Mouse (Mus musculus) urinary bladder, adult 18-20 months (tissue): ENCODE measurements at regions not wholly inside any gene's neighbourhood (a gene's known extent, or its start where the extent isn't known, plus 50 kb on each side); places are given as distances from the start of the nearest gene placed in this dataset.

Experiments
- DNase-seq, 2 experiments: peaks; one replicate each; pipeline ENCODE4 v3.0.0; 2022; ENCODE audit warnings: low spot score in 2 of 2, mixed read lengths in 2 of 2

DNA sequence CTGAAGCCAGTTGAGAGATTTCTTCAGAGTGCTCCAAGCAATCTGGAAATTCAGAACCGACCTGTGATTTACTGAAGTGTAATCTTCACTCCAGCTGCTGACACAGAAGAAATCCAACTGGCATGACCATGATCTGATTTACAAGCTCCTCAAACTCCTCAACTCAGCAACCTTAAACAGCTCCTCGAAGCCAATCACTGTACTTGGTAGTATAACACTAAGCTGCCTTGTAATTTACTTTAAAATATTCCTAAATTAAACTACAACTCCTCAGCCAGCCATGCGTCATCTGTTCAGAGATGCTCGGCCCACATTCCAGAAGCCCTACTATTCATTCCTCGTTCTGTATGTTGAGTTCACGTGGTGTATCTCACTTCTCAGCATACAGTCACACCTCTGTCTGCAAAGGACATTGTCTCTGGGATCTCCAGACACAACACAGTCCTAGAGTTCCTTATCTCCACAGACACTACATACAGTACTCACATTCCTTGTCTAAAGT, 116.0 kb upstream of the Smad1 start:
- no peak for DNase-seq

DNA sequence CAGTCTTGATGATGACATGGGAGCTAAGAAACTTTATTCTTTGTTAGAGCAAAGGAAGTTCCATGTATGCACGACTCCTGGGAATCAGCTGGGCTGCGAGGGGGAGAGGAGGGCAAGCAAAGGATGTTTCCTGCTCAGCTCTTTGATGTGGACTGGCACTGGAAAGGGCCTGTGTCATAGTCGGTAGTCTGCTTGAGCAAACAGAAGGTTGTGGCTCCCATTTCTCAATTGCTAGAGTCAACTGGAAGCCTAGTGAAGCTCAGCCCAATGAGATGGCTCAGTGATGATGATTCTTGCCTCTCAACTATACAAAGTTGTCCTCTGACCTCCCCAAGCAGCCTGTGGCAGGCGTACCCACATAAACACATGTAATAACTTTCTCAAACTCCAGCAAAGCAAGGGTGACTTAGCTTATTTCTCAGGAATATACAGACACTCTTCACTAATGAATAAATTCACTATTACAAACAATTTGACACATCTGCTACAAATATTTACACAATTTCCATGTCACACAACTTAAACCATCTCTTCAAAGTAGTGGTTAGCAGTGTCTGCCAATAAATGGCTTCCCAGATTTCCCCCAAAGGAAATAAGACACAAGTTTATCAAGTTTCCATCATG, 115.4 kb upstream of the Smad1 start:
- DNase-seq = no peak

- no peak for DNase-seq
These were observed 109.3 kb upstream of the Smad1 start for GRCm38 (mm10) chr8:79508597-79508996.

GRCm38 (mm10) chr8:79505381-79505780, 106.1 kb upstream of the Smad1 start:
- DNase-seq = no peak

GRCm38 (mm10) chr8:79503906-79504305, 104.6 kb upstream of the Smad1 start:
- no peak for DNase-seq

DNA sequence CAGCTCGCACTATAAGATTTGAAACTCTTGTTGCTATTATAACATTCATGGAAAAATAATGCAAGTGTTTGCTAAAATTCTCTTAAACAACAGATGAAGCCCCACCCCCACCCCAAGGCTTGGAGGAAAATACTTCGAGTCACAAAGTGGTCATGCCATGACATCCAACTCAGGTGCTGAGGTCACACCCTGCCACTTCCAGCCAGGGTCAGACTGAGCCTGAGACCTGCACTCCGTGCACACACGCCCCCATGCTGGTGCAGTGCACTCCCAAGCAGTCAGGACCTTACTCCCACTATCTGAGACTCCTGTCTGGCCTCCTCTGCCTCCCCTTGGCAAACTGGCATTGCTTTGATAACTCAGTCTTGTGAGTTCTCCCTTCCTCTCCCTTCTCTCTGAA, 102.7 kb upstream of the Smad1 start:
- DNase-seq = no peak

- DNase-seq = no peak
These were observed 101.9 kb upstream of the Smad1 start for GRCm38 (mm10) chr8:79501238-79501637.

GRCm38 (mm10) chr8:79499258-79499657, 99.9 kb upstream of the Smad1 start:
- DNase-seq = no peak

DNA sequence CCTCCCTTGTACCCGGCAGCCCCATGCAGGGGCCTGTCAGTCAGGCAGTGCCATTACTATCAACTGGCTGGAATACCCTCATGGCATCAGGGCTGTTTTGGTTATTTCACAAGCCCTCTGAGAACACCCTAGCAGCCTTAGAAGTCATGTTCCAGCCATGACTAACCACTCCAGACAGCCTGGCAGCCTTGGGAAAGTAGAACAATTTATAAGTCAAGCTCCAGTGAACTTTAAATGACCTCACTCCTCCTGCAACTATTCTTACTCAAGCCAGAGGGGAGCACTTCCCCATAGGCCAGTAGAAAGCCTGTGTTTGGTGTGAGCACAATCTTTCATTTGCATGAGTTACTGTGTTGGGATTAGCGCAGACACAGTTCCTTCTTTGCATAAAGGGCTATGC, 99.3 kb upstream of the Smad1 start:
- no peak for DNase-seq

DNA sequence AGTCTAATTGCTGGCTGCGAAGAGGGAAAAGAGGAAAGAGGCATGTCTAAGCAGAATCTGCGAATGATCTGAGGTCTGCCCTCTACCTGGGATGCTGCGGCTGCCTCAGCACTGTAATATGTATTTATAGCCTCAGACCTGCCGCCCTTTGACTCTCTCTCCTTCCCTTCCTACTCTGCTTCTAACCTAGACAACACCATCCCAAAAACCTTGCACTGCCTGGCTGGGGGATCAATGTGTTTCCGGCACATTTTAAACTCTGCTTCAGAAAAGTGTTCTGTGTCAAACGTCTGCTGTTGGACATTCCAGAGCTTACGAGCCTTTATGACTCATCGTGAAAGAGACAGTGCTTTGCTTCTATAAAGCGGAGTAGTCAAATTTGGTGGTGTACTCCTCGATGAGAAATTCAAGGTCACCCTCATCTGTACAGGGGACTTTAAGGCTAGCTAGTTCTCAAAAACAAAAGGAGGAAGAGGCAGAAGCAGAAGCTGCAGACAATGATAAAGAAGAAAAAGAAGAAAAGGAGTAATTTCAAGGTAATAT, 91.9 kb upstream of the Smad1 start:
- no peak for DNase-seq

DNA sequence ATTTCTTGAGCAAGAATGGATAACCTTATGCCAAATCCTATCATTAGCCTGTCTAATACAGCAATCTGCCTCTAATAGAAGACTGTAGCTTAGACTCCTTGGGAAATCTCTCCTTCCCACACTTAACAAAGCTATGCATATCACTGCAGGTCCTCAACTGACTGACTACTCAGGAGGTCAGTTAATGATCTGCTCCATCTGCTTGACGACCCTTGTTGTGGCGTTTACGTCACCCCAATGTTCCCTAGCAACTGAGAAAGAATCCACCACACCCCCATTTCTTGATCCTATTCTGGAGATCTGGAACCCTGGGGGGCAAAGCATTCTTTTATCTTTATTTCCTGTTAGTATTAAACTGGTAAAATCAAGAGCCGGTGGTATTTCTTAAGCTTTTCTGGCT, 91.4 kb upstream of the Smad1 start:
- DNase-seq = no peak

DNA sequence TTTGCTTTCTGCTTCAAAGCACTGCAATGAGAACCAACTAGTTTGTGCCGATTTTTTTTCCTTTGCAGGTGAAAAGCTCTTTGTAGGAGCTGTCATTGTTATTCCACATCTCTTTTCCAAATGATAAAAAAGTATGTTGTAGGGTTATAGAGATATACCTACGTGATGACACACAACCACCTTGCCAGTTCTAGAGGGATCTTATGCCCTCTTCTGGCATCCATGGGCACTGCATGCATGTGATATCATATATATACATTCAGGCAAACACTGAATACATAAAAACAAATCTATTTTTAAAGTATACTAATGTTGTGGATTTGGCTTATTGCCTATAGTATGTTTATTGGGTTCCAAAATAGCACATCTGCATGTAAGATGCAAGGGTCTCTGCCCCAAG, 89.5 kb upstream of the Smad1 start:
- no peak for DNase-seq

DNA sequence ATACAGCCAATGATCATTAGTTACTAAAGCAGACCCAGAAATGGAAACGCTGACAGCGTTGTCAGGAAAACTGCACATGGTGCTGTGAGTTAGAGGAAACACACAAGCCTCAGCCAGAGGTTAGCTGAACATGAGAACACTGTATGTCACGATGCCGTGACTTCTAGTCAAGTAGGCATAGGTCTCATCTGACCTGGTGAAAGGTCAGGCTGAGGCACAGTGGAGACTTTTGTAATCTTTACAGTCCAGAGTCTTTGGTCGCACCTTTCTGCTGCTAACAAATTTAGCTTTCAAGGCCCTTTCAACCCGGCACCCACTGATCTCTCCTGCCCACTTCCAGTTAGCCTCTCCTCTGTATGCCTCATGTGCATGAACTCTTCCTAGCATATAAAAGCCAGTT, 88.3 kb upstream of the Smad1 start:
- DNase-seq = no peak

DNA sequence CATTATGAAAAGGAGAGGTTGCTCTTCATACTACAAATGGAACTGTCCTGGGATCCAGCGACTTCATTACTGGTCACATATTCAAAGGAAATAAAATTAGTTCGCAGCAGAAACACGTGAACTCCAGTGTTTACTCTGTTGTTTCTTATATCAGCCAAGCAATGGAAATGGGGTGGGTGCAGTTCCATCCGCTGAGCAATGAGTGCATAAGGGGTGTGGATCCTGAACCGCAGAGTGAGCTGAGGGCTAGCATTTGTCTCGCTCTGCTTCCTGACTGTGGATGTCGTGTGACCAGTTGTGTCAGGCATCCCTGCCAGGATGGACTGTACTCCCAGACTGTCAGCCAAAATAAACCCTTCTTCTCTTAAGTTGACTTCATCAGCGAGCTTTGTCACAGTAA, 80.0 kb upstream of the Smad1 start:
- DNase-seq = no peak

DNA sequence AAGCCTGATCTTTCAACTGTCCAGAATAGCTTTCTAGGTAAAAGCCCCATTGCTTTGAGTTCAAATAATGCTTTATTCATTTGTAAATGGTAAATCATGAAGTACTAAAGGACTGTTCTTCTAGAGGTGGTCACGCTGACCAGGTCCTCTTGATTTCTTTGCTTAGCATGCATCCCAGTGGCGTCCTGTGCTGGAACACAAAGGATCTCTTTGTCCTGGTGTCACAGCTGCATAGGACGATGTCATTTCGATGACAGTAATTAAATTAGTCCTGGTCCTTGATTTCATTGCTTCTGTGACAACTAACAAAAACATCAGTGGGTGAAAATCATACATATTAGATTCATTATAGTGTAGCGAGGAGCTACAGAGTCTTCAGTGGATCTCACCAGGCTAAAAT, 76.7 kb upstream of the Smad1 start:
- DNase-seq = no peak

- DNase-seq = no peak
These were observed 75.4 kb upstream of the Smad1 start for GRCm38 (mm10) chr8:79474679-79475078.

DNA sequence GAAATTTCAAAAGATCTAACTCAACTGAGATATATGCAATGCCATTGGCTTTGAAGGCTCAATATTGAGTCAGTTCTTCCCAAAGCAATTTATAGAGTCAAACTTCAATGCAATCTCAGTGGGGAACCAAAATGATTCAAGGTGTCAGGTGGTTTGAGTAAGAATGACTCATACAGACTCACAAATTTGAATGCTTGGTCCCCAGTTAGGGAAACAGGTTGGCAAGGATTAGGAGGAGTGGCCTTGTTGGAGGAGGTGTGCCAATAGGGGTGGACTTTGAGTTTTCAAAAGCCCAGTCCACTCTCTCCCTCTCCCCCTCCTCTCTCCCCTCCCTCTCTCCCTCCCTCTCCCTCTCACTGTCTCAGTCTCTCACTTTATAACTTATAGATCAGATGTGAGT, 52.8 kb upstream of the Smad1 start:
- DNase-seq = no peak

GRCm38 (mm10) chr8:79449453-79449852, 50.1 kb upstream of the Smad1 start:
- no peak for DNase-seq
